Mouse (Mus musculus) heart, embryonic 14.5 days (tissue): ENCODE measurements at regions not wholly inside any gene's neighbourhood (a gene's known extent, or its start where the extent isn't known, plus 50 kb on each side); places are given as distances from the start of the nearest gene placed in this dataset.

Source experiments
- ATAC-seq: fragments of 200-750 bp; cut with Nextera tagmentation; 2 replicates; pipeline ENCODE4 v1.8.0; 2017; ENCODE audit warnings: low read depth, moderate TSS enrichment; ENCODE audit not compliant: insufficient number of reproducible peaks, insufficient read depth, low FRiP score
- H3K27ac ChIP-seq, 2 experiments: fragments of 200-500 bp in 1 of 2; fragments of 300-500 bp in 1 of 2; sonication (generic) in 1 of 2; replicated peaks in 1 of 2; 2 replicates each; pipeline ENCODE4 v1.5.1; 2012 to 2014; ENCODE audit warnings: low read depth in 2 of 2, low read length in 2 of 2, control low read depth in 1 of 2, mild to moderate bottlenecking in 1 of 2, mixed read lengths in 1 of 2; ENCODE audit not compliant: control insufficient read depth in 1 of 2, insufficient read depth in 1 of 2
- H3K27me3 ChIP-seq: fragments of 300-500 bp; sonication (generic); 2 replicates; pipeline ENCODE4 v1.6.1; 2014; ENCODE audit warnings: mild to moderate bottlenecking, low read length, control low read depth; ENCODE audit not compliant: control insufficient read depth, insufficient read depth
- H3K36me3 ChIP-seq: fragments of 300-500 bp; sonication (generic); 2 replicates; pipeline ENCODE4 v1.6.1; 2014; ENCODE audit warnings: mild to moderate bottlenecking, control low read depth, low read length, mixed read lengths; ENCODE audit not compliant: control insufficient read depth, insufficient read depth
- H3K4me1 ChIP-seq, 2 experiments: fragments of 200-500 bp in 1 of 2; fragments of 300-500 bp in 1 of 2; sonication (generic) in 1 of 2; 2 replicates each; pipeline ENCODE4 v1.6.1; 2012 to 2014; ENCODE audit warnings: low read length in 2 of 2, control low read depth in 1 of 2, mixed read lengths in 1 of 2; ENCODE audit not compliant: control insufficient read depth in 2 of 2, insufficient read depth in 2 of 2
- H3K4me2 ChIP-seq: fragments of 300-500 bp; sonication (generic); 2 replicates; pipeline ENCODE4 v1.6.1; 2014; ENCODE audit warnings: mild to moderate bottlenecking, low read length
- H3K4me3 ChIP-seq, 2 experiments: fragments of 200-500 bp in 1 of 2; fragments of 300-500 bp in 1 of 2; sonication (generic) in 1 of 2; 2 replicates each; pipeline ENCODE4 v1.5.1; 2012 to 2014; ENCODE audit warnings: low read length in 2 of 2, mild to moderate bottlenecking in 2 of 2, control low read depth in 1 of 2, low read depth in 1 of 2, moderate library complexity in 1 of 2; ENCODE audit not compliant: control insufficient read depth in 1 of 2, insufficient read depth in 1 of 2
- H3K9ac ChIP-seq: fragments of 300-500 bp; sonication (generic); 2 replicates; pipeline ENCODE4 v1.6.1; 2014; ENCODE audit warnings: mild to moderate bottlenecking, low read length
- H3K9me3 ChIP-seq: fragments of 300-500 bp; sonication (generic); 2 replicates; pipeline ENCODE4 v1.6.1; 2016; ENCODE audit warnings: low read length, control low read depth; ENCODE audit not compliant: control insufficient read depth
- WGBS: fragments of 180-500 bp; shearing (Covaris S2); extraction: QIAGEN DNeasy Blood & Tissue Kit; methylation state at CpG from one replicate; pipeline ENCODE4 v1.1.7; 2014; 5-methylcytosine and 5-hydroxymethylcytosine counted together

DNA sequence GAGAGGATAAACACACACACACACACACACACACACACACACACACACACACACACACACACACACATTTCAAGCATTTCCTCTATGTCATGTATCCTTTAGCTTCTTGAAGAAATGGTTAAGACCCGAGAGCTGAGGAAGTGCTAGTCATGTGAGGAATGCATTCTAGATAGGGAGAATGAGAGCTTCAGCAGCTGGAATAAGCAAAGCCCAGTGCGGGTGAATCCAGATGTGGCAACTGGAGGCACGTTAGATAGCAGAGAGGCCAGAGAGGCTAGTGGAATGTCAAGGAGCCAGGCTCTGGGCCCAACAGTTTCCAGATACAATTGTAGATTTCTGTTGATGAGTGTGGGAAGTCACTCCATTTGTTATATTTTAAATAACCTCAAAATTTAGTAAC, 234.2 kb downstream of the Gm21750 start:
- no peak overlapping the region for H3K4me2 ChIP-seq
- H3K4me3 ChIP-seq, result no peak overlapping the region
- WGBS, result 25% methylated on average over 3 of the region's 3 CpGs

DNA sequence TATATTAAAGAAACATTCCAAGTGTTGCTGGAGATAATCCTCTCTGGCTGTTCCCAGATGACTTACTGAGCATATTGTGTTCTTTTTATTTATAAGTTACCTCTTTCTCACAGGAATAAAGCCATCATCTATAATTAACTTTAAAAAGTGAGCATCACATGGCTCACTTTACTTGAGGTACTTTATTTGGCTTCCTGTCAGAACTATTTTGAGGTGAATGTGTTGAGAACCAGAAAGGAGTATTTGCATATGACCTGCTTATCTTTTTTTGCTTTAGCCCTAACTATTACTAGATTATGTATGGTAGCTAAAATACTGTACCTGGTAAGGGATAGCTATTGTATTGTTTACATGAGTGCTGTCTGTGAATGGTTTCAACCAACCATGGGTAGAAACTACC, 238.1 kb downstream of the Gm21750 start:
- no peaks in the 10 kb centered on the region for H3K4me1 ChIP-seq
- H3K4me2 ChIP-seq, result no peak overlapping the region
- no peaks in the 10 kb centered on the region for H3K27me3 ChIP-seq
- H3K9me3 ChIP-seq, result no peaks in the 10 kb centered on the region
- no peak overlapping the region for H3K4me3 ChIP-seq
- no peak for ATAC-seq
- H3K36me3 ChIP-seq, result no peaks in the 10 kb centered on the region
- H3K27ac ChIP-seq, result no peak overlapping the region
- no peak overlapping the region for H3K9ac ChIP-seq

More for the DNA sequence above, 234.2 kb downstream of the Gm21750 start:
- Histone ChIP-seq H3K27me3 (no peaks in the 10 kb centered on the region), H3K9ac (no peak overlapping the region), H3K27ac (no peak overlapping the region), H3K9me3 (no peaks in the 10 kb centered on the region), H3K36me3 (no peaks in the 10 kb centered on the region), H3K4me1 (no peaks in the 10 kb centered on the region)
- ATAC-seq, result no peak

DNA sequence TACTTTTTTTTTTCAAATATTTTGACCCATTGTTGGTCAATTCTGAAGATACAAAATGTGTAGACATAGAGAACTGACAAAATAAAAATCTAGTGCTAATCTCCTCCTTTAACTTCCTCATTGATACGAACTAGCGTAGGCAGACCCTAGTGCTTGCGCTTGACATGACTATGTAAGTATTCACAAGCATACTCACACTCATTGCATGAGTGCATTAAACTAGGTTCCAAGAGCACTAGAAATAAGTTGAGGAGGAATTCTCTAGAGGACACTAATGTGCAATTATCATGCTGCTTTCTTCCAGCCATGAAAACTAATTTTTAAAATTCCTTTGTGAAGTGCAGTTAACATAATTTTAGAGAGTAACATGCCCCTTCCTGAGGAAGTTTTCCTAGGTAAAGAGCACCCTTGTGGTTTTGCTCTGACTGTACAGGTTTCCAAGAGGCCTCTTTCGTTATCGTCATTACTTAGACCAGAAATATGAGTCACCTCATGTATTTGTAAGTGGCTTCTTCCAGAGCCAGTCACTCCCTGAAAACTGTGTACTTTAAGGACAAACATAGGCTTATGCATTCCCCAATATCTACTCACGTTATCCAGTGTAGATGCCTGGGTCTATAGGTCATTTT, 241.2 kb downstream of the Gm21750 start:
- no peaks in the 10 kb centered on the region for H3K9me3 ChIP-seq
- H3K4me1 ChIP-seq, result no peaks in the 10 kb centered on the region
- no peak overlapping the region for H3K27ac ChIP-seq
- no peak for ATAC-seq
- WGBS, result 84% methylated on average over 6 of the region's 6 CpGs
- H3K9ac ChIP-seq, result no peak overlapping the region
- H3K27me3 ChIP-seq, result no peaks in the 10 kb centered on the region
- H3K4me3 ChIP-seq, result no peak overlapping the region
- no peak overlapping the region for H3K4me2 ChIP-seq
- no peaks in the 10 kb centered on the region for H3K36me3 ChIP-seq

GRCm38 (mm10) chr14:73913756-73914448, 252.9 kb downstream of the Gm21750 start:
- Histone ChIP-seq H3K27me3 (no peaks in the 10 kb centered on the region), H3K9ac (no peak overlapping the region), H3K4me1 (no peaks in the 10 kb centered on the region), H3K9me3 (no peaks in the 10 kb centered on the region), H3K4me3 (no peak overlapping the region), H3K27ac (no peak overlapping the region), H3K36me3 (no peaks in the 10 kb centered on the region), H3K4me2 (no peak overlapping the region)
- WGBS, result 64% methylated on average over 5 of the region's 5 CpGs
- no peak for ATAC-seq

DNA sequence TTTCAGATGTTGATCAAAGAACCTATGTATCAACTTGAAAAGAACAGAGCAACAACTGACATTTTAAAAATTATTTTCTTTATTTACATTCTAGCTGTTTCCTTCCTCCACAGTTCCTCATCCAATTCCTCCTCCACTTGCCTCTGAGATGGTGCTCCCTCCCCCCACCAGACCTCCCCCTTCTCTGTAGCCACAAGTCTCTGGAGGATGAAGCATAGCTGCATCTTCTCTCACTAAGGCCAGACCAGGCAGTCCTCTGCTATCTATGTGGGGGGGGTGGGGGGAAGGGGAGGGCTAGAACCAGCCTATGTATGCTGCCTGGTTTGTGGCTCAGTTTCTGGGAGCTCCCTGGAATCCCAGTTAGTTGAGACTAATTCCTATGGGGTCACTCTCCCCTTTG, 255.0 kb downstream of the Gm21750 start:
- ATAC-seq, result no peak
- H3K27me3 ChIP-seq, result no peaks in the 10 kb centered on the region
- H3K9ac ChIP-seq, result no peak overlapping the region
- H3K4me3 ChIP-seq, result no peak overlapping the region
- no peaks in the 10 kb centered on the region for H3K36me3 ChIP-seq
- no peak overlapping the region for H3K27ac ChIP-seq
- no peaks in the 10 kb centered on the region for H3K4me1 ChIP-seq
- H3K4me2 ChIP-seq, result no peak overlapping the region
- H3K9me3 ChIP-seq, result no peaks in the 10 kb centered on the region

- Histone ChIP-seq H3K27ac (no peak overlapping the region), H3K4me2 (no peak overlapping the region), H3K36me3 (no peaks in the 10 kb centered on the region), H3K4me3 (no peak overlapping the region), H3K9ac (no peak overlapping the region), H3K9me3 (no peaks in the 10 kb centered on the region), H3K27me3 (no peaks in the 10 kb centered on the region), H3K4me1 (no peaks in the 10 kb centered on the region)
- WGBS, result 59% methylated on average over 2 of the region's 2 CpGs
- no peak for ATAC-seq
Observed at GRCm38 (mm10) chr14:73931095-73931494, 270.1 kb downstream of the Gm21750 start.

DNA sequence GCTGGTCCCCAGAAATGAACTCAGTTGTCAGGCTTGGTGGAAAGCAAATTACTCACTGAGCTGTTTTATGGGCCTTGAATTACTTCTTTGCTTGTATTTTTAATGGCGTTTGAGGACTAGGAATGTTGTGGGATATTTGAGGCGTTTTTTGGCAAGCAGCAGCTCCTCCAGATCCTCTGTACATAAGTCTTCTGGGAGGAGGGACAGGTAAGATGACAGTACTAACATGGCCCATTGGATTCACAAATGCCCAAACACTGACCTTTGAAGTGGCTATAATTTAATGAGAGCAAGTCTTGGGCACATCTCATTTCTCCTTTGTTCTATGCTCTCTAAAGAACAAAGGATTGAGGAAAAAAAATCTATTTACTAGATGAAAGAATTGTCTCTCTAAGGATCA, 286.3 kb downstream of the Gm21750 start:
- no peak overlapping the region for H3K4me3 ChIP-seq
- no peak overlapping the region for H3K4me2 ChIP-seq
- no peak overlapping the region for H3K9ac ChIP-seq
- no peaks in the 10 kb centered on the region for H3K27me3 ChIP-seq
- no peak for ATAC-seq
- no peak overlapping the region for H3K27ac ChIP-seq
- no peaks in the 10 kb centered on the region for H3K36me3 ChIP-seq
- WGBS, result 56% methylated on average over 2 of the region's 2 CpGs
- no peaks in the 10 kb centered on the region for H3K9me3 ChIP-seq
- H3K4me1 ChIP-seq, result no peaks in the 10 kb centered on the region

- 70% methylated on average over 4 of the region's 4 CpGs for WGBS
- no peaks in the 10 kb centered on the region for H3K27me3 ChIP-seq
Observed at GRCm38 (mm10) chr14:73952511-73952910, 291.5 kb downstream of the Gm21750 start.

More at GRCm38 (mm10) chr14:73952511-73952910, 291.5 kb downstream of the Gm21750 start:
- Histone ChIP-seq H3K4me3 (no peak overlapping the region), H3K27ac (no peak overlapping the region), H3K36me3 (no peaks in the 10 kb centered on the region), H3K4me1 (no peaks in the 10 kb centered on the region), H3K4me2 (no peak overlapping the region), H3K9me3 (no peaks in the 10 kb centered on the region), H3K9ac (no peak overlapping the region)
- no peak for ATAC-seq
